Mouse (Mus musculus) ES-E14 (cell line): Measurements from ENCODE around the gene Fam124b.

Source experiments
- CHD2 ChIP-seq: IDR thresholded peaks from 2 replicates; pipeline ENCODE4 v1.6.1; 2014; ENCODE audit warnings: mild to moderate bottlenecking, low read depth, low read length, inconsistent platforms
- HCFC1 ChIP-seq: IDR thresholded peaks from 2 replicates; pipeline ENCODE4 v1.6.1; 2012; ENCODE audit warnings: low read length, inconsistent platforms, borderline replicate concordance; ENCODE audit not compliant: insufficient read depth
- MAFK ChIP-seq: IDR thresholded peaks from 2 replicates; pipeline ENCODE4 v1.6.1; 2014; ENCODE audit warnings: mild to moderate bottlenecking, low read depth, low read length, inconsistent platforms; ENCODE audit not compliant: insufficient read depth
- ZC3H11A ChIP-seq: IDR thresholded peaks from 2 replicates; pipeline ENCODE4 v1.6.1; 2012; ENCODE audit warnings: low read depth, mild to moderate bottlenecking, inconsistent platforms, low read length, borderline replicate concordance
- ZNF384 ChIP-seq: IDR thresholded peaks from 2 replicates; pipeline ENCODE4 v1.6.1; 2012; ENCODE audit warnings: low read depth, low read length, inconsistent platforms

- TF ChIP-seq HCFC1: no peak
- no peak for TF ChIP-seq CHD2
- TF ChIP-seq ZNF384: no peak
- no peak for TF ChIP-seq MAFK
- no peak for TF ChIP-seq ZC3H11A
Observed at GRCm38 (mm10) chr1:80166577-80166976, 51.7 kb downstream of the Fam124b start.
